Mouse (Mus musculus): Measurements from ENCODE around the gene Gm11627.

GRCm38 (mm10) chr11:102587554-102587953 lies 8.3 kb upstream of the Gm11627 start:
- TF ChIP-seq CTCF (IDR thresholded peaks at IDR 0.05; ENCODE audit: low read depth), result 0 out of 2 replicates have a peak, but pooled peaks have one; percentile 24
- TF ChIP-seq EP300 (optimal IDR thresholded peaks at IDR 0.05), result no peak

All from stomach, postnatal 0 days (tissue).